Mouse (Mus musculus): ENCODE measurements around the gene Pip4k2a.

DNA sequence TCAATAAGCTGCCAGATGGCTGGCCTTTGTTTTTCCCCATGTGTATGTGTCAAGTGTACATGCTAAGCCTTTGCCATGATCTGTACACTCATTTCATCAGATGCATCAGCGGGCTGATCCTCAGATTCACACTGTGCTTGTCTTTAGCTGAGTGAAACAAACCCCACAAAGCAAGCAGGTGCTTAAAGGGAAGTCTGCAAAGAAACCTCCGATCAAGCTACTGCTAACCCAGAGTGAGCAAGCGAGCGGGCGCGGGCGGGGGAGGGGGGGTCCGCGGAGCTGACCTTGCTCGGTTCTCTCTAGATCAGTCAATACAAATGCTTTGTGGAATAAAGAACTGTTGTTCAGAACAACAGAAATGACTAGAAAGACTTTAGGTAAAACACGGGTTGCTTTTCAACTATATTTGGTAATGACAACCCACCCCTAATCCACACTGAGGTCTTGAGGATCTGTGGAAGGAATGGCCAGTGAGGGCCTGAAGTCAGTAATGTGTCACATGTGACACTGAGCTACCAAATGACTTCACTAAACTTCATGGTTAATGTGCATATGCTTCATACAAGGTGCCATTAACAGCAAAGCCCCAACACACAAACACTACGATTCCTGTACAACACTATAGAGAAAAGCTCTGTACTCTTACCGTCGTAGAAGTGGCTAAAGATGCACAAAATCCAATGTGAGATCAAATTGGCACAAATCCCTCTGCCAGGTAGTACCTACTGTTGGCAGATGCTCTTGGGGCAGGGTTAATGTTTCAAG lies 81.1 kb downstream of the Pip4k2a start:
- TF ChIP-seq EP300 (IDR thresholded peaks at IDR 0.05; ENCODE audit: low read depth) (no peak), CTCF (IDR thresholded peaks at IDR 0.05; ENCODE audit: low read depth) (no peak)

Measured in liver, embryonic 14.5 days (tissue).